Mouse (Mus musculus) Patski (cell line): ENCODE data around the gene Lcn9. TPM values are rescaled to one million over a fixed set of nuclear protein-coding genes. Genes with fewer than 3 reads are reported as not detected.

Experiments used
- ATAC-seq: fragments of 100-300 bp; one replicate; pipeline ENCODE4 v1.8.0; 2021
- CTCF ChIA-PET: fragments of 350-600 bp; sonication (Branson Sonifier 250); formaldehyde crosslinking; loops from one replicate; lab custom pipeline; 2022; ENCODE audit warnings: inconsistent platforms; lab: Charles Lee
- POLR2A ChIA-PET: fragments of 350-600 bp; sonication (Branson Sonifier 250); formaldehyde crosslinking; loops from one replicate; lab custom pipeline; 2022; ENCODE audit warnings: antibody characterized with exemption, inconsistent platforms; lab: Charles Lee
- DNase-seq: peaks from one replicate; pipeline ENCODE4 v3.0.0-alpha.2; 2011; ENCODE audit warnings: low read depth, low spot score
- H3K27me3 ChIP-seq: fragments of 371-371 bp; one replicate; pipeline ENCODE4 v1.5.1; 2021
- CTCF ChIP-seq: fragments of 100-300 bp; IDR thresholded peaks from one replicate; pipeline ENCODE4 v1.5.1; 2021
- in situ Hi-C: fragments of 300-500 bp; cut with MboI; formaldehyde crosslinking; loops from 3 replicates; pipeline ENCODE4 v1.11.1; 2018; ENCODE audit warnings: low pct_unique_long_range_greater_than_20kb, mixed read lengths
- polyA plus RNA-seq: library from polyadenylated mRNA; unstranded; gene quantifications from one replicate; pipeline ENCODE4 v1.2.3, GENCODE M21; 2021

Lcn9 gene
- polyA plus RNA-seq, 1 experiment from 2014 or later: not detected

DNA sequence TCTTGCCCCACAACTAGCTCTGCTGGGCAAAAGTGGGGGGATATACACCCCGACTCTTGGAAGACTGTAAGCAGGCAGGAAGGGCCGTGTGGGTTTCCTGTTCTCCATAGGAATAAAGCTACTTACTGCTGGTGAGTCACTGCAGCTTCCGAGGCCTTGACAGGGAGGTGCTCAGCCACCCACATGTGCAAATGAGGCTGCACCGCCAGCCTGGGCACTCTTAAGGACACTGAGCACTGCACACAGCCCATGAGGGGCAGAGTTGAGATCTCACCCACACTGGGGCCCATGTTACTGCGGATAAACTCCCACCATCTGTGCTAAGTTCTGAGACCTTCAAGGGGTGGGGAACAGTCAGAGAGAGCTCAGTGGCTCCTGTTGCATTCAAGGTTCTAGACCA lies 43.7 kb downstream of the Lcn9 start:
- ATAC-seq: no peak
- no peak for DNase-seq
- TF ChIP-seq CTCF: no peak

More for the DNA sequence above, 43.7 kb downstream of the Lcn9 start:
- POLR2A ChIA-PET: no interaction called here
- H3K27me3 ChIP-seq: peaks cover 16% of the 10 kb centered on the region
- CTCF ChIA-PET: no interaction called here
- in situ Hi-C loops: no loop called here

Other genes starting within 250 kb of the Lcn9 start
- gene Mamdc4, start 248.3 kb upstream of the Lcn9 start, polyA plus RNA-seq: 15.4 TPM
- 139 TPM for gene Phpt1, start 247.9 kb upstream of the Lcn9 start, polyA plus RNA-seq
- gene Ajm1, start 241.4 kb upstream of the Lcn9 start, polyA plus RNA-seq: 4.0 TPM
- gene Rabl6, start 214.6 kb upstream of the Lcn9 start, polyA plus RNA-seq: 90.3 TPM
- 0.36 TPM for gene Ccdc183, start 205.5 kb upstream of the Lcn9 start, polyA plus RNA-seq
- 17.5 TPM for gene Tmem141, start 201.1 kb upstream of the Lcn9 start, polyA plus RNA-seq
- gene Fcna, start 195.1 kb upstream of the Lcn9 start, polyA plus RNA-seq: not detected
- gene Lcn8, start 170.0 kb upstream of the Lcn9 start, polyA plus RNA-seq: not detected
- gene Lcn5, start 165.2 kb upstream of the Lcn9 start, polyA plus RNA-seq: not detected
- gene Lcn6, start 146.4 kb upstream of the Lcn9 start, polyA plus RNA-seq: not detected
- not detected for gene Lcn10, start 140.4 kb upstream of the Lcn9 start, polyA plus RNA-seq
- not detected for gene Obp2a, start 123.1 kb upstream of the Lcn9 start, polyA plus RNA-seq
- 17.0 TPM for gene Bmyc, start 116.4 kb upstream of the Lcn9 start, polyA plus RNA-seq
- gene Obp2b, start 86.1 kb upstream of the Lcn9 start, polyA plus RNA-seq: not detected
- gene Lcn3, start 57.6 kb upstream of the Lcn9 start, polyA plus RNA-seq: not detected
- gene Lcn11, start 46.1 kb upstream of the Lcn9 start, polyA plus RNA-seq: not detected
- gene Gm13539, start 40.9 kb upstream of the Lcn9 start, polyA plus RNA-seq: not detected
- gene Glt6d1, start 7.3 kb upstream of the Lcn9 start, polyA plus RNA-seq: not detected
- not detected for gene Sohlh1, start 24.1 kb downstream of the Lcn9 start, polyA plus RNA-seq
- gene Kcnt1, start 40.6 kb downstream of the Lcn9 start, polyA plus RNA-seq: 0.06 TPM
- gene Camsap1, start 160.1 kb downstream of the Lcn9 start, polyA plus RNA-seq: 38.9 TPM
- gene Ubac1, start 198.6 kb downstream of the Lcn9 start, polyA plus RNA-seq: 66.1 TPM